Mouse (Mus musculus) forebrain, embryonic 11.5 days (tissue): ENCODE results near the gene Pfkfb2. TPM values are rescaled to one million over a fixed set of nuclear protein-coding genes. Genes with fewer than 3 reads are reported as not detected.

ENCODE experiments used
- ATAC-seq: fragments of 200-750 bp; cut with Nextera tagmentation; replicated peaks from 2 replicates; pipeline ENCODE4 v1.8.0; 2017; ENCODE audit warnings: moderate TSS enrichment; ENCODE audit not compliant: low FRiP score
- DNase-seq: peaks from one replicate; pipeline ENCODE4 v3.0.0-alpha.2; 2017; ENCODE audit warnings: low spot score
- H3K27ac ChIP-seq: fragments of 300-500 bp; sonication (generic); 2 replicates; pipeline ENCODE4 v1.5.1; 2014; ENCODE audit warnings: low read depth, low read length
- H3K27me3 ChIP-seq: fragments of 300-500 bp; sonication (generic); 2 replicates; pipeline ENCODE4 v1.6.1; 2014; ENCODE audit warnings: mild to moderate bottlenecking, low read length, mixed read lengths; ENCODE audit not compliant: control insufficient read depth, insufficient read depth
- H3K36me3 ChIP-seq: fragments of 300-500 bp; sonication (generic); 2 replicates; pipeline ENCODE4 v1.6.1; 2014; ENCODE audit warnings: mild to moderate bottlenecking, low read length, moderate library complexity, mixed read lengths; ENCODE audit not compliant: control insufficient read depth, insufficient read depth
- H3K4me1 ChIP-seq: fragments of 300-500 bp; sonication (generic); replicated peaks from 2 replicates; pipeline ENCODE4 v1.6.1; 2014; ENCODE audit warnings: low read length, mixed read lengths; ENCODE audit not compliant: control insufficient read depth, insufficient read depth
- H3K4me2 ChIP-seq: fragments of 300-500 bp; sonication (generic); 2 replicates; pipeline ENCODE4 v1.6.1; 2014; ENCODE audit warnings: low read depth, mild to moderate bottlenecking, low read length, moderate library complexity, mixed read lengths; ENCODE audit not compliant: severe bottlenecking
- H3K4me3 ChIP-seq: fragments of 300-500 bp; sonication (generic); 2 replicates; pipeline ENCODE4 v1.5.1; 2014; ENCODE audit warnings: low read depth, low read length
- H3K9ac ChIP-seq: fragments of 300-500 bp; sonication (generic); 2 replicates; pipeline ENCODE4 v1.6.1; 2014; ENCODE audit warnings: low read length
- H3K9me3 ChIP-seq: fragments of 300-500 bp; sonication (generic); 2 replicates; pipeline ENCODE4 v1.6.1; 2016; ENCODE audit warnings: low read length, mixed read lengths; ENCODE audit not compliant: control insufficient read depth
- WGBS: fragments of 180-500 bp; shearing (Covaris S2); extraction: QIAGEN DNeasy Blood & Tissue Kit; methylation state at CpG from one replicate; pipeline ENCODE4 v1.1.7; 2014; 5-methylcytosine and 5-hydroxymethylcytosine counted together
- polyA plus RNA-seq: library from polyadenylated mRNA; unstranded; fragments of >200 nt; fragmentation: Nextera tagmentation; extraction: Ambion mirVana; gene quantifications from 2 replicates; pipeline ENCODE4 v1.2.1, GENCODE M21; 2014

The Pfkfb2 gene
- polyA plus RNA-seq, 1 experiment from 2014 or later: 7.3 TPM

DNA sequence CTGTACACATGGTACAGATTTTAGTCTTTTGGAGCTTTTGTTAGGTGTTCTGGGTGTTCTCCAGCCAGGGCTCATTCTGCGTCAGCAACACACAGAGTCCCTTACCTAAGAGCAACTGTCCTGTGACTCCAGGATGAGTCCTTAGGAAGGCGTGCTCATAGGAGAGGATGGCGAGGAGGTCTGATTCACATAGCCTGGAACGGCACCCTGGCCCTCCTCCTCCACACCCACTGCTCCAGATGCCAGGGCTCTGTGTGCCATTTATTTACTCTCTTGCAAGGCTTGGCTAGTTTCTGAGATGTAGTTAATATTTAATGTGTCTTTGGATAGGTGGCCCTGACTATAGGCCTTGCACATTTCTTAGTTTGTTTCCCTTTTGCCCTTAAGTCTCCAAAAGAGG, 4.6 kb upstream of the Pfkfb2 start:
- H3K4me1 ChIP-seq: no peaks in the 10 kb centered on the region
- 90% methylated on average over 4 of the region's 4 CpGs for WGBS
- H3K4me2 ChIP-seq: no peak overlapping the region
- ATAC-seq (no peak), DNase-seq (no peak)
- no peak overlapping the region for H3K9ac ChIP-seq
- H3K9me3 ChIP-seq: no peaks in the 10 kb centered on the region
- no peak overlapping the region for H3K4me3 ChIP-seq
- H3K36me3 ChIP-seq: no peaks in the 10 kb centered on the region
- no peak overlapping the region for H3K27ac ChIP-seq
- H3K27me3 ChIP-seq: no peaks in the 10 kb centered on the region

DNA sequence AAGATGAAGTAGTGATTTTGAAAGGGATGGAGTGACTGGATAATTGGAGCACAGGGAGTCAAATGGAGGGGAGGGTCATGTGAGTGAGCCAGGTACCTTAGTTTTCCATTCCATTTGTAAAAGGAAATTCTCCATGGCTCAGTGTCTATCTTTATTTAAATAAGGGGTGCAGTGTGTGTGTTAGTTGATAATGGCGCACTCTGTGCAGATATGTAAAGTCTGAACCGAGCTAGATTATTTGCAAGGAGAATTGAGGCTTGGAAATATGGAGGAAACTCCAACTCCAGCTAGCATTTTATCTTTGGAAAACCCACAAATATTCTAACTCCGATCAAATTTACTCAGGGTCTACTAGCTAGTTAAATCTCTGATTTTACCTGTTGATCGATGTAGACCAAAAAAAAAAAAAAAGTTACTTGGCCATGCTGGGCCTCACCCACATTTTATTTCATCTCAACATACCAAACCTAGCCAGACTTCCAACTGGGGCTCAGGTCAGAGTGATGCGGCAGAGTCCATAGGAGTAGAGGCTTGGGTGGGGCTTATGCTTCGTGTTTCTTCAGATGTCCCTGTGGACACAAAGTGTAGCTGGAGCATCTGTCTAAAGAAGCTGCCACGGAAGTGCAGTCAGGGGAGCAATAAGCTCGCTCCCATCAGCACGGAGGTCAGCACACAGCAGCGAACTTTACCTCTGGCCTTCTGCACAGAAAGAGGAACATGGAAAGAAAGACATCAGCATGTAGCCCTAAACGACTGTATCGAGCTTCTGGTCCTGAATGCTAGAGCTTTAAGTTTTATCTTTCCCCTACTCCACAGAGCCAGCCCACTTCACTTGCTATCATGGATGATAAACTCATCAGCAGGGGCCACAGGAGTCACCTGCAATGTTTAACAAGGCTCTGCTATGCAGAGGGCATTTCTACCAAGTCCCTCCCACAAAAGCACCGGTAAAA, 3.9 kb upstream of the Pfkfb2 start:
- H3K4me2 ChIP-seq: no peak overlapping the region
- no peak overlapping the region for H3K27ac ChIP-seq
- H3K9me3 ChIP-seq: no peaks in the 10 kb centered on the region
- no peak overlapping the region for H3K4me3 ChIP-seq
- DNase-seq (no peak), ATAC-seq (no peak)
- no peaks in the 10 kb centered on the region for H3K4me1 ChIP-seq
- no peaks in the 10 kb centered on the region for H3K36me3 ChIP-seq
- no peaks in the 10 kb centered on the region for H3K27me3 ChIP-seq
- H3K9ac ChIP-seq: no peak overlapping the region
- WGBS: 90% methylated on average over 13 of the region's 13 CpGs

DNA sequence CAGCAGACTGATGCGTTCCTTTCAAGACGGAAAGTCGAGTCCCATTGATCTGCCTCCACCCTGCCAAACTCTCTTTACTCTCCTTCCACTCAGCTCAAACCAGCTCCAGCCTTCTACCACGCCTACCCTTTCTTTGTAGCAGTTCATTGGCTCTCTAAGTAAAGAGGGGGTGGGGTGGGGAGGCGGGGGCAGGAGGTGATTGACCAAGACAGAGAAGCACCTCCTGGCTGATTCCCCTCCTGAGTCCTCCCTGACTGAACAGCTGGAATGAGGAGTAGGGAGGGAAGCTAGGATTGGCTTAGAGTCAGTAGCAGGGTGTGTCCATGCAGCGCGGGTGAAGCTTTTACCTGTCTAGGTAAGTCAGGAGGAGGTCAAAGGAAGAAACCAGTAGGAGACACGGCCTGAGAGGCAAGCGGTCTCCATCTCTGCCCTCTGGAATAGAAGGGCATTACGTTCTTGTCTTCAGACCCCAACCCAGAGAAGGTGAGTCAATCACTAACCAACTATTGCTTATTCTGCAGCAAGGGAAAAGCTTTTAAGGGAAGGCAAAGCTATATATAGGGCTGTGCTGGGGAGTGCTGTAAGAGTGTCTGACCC, 2.8 kb upstream of the Pfkfb2 start, which contains the start of gene AA986860:
Gene AA986860 (plus strand): TSS at position 236 of the 597 bp plus-strand sequence.
- Histone ChIP-seq H3K9ac (no peak within 1 kb of the TSS), H3K27ac (no peak within 1 kb of the TSS), H3K36me3 (no peaks in the 10 kb centered on the region), H3K27me3 (no peaks in the 10 kb centered on the region), H3K4me2 (peak within 1 kb of the TSS; percentile 19; the same call in 1 of the 2 replicates), H3K4me1 (no peaks in the 10 kb centered on the region), H3K9me3 (no peaks in the 10 kb centered on the region), H3K4me3 (no peak within 1 kb of the TSS)
- DNase-seq (peak; percentile 61), ATAC-seq (peak; percentile 80)
- 3% methylated on average over 10 of the region's 10 CpGs for WGBS

DNA sequence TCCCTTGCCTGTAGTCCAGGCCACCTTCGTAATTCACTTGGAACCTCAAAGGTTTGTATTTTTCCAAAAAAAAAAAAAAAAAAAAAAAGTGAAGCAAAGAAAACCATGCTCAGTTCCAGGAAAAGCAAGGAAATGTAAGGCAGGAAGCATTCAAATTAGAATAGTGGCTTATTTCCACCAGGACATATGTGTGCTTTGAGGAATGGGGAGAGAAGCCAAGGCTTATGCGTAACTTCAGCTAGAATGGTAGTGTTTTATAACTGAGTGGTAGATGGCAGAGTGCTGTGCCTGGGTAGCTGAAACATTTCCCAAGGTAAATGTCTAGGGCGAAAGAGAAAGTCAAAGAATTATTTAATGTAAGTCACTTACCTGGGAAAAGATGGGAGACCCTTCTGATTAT, 345 bp downstream of the Pfkfb2 start:
- WGBS: 90% methylated on average over 3 of the region's 3 CpGs
- Histone ChIP-seq H3K27ac (no peak overlapping the region), H3K27me3 (no peaks in the 10 kb centered on the region), H3K9me3 (no peaks in the 10 kb centered on the region), H3K4me2 (no peak overlapping the region), H3K4me3 (no peak overlapping the region), H3K9ac (no peak overlapping the region), H3K4me1 (no peaks in the 10 kb centered on the region), H3K36me3 (no peaks in the 10 kb centered on the region)
- ATAC-seq (no peak), DNase-seq (no peak)

DNA sequence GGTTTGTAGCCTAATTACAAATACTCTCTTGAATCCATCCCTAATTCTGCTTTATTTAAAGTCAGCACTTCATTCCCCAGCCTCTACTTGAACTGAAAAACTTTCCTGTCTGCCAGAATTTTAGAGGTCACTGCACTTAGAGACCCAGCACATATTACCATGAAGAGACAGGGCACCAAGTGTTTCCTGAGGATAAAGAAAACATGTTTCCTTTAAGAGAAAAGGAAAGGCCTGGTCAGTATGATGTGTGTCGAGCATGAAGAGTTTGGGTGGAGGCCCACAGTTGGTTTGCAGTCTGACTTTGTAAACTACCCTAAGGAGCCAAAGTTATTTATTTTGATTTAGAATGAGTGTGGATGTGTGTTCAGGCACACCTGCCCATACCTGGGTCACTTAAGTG, 983 bp downstream of the Pfkfb2 start:
- no peaks in the 10 kb centered on the region for H3K9me3 ChIP-seq
- no peak overlapping the region for H3K4me3 ChIP-seq
- H3K27me3 ChIP-seq: no peaks in the 10 kb centered on the region
- no peak for DNase-seq
- ATAC-seq: no peak
- H3K4me1 ChIP-seq: no peaks in the 10 kb centered on the region
- H3K27ac ChIP-seq: no peak overlapping the region
- H3K4me2 ChIP-seq: no peak overlapping the region
- no peaks in the 10 kb centered on the region for H3K36me3 ChIP-seq
- H3K9ac ChIP-seq: no peak overlapping the region
- 74% methylated on average over 1 of the region's 1 CpGs for WGBS

DNA sequence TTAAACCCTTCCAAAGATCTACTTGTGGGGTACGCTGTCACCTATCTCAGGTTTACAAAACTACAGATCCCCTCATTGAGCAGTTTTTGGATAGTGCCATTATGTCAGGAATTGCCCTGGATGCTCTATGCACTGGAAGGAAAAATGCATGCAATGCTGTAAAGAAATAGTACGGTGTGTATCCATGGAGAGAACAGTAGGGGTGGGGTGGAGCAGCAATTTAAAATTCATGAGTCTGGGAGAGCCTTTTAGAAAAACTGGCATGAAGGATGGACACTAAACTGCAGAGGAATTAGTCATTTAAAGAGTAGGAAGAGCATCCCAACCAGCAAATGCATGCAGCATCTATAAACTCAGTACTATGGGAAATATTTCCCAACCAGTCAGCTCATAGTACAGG, 2.7 kb downstream of the Pfkfb2 start:
- Histone ChIP-seq H3K27me3 (no peaks in the 10 kb centered on the region), H3K9me3 (no peaks in the 10 kb centered on the region), H3K36me3 (no peaks in the 10 kb centered on the region), H3K4me2 (no peak overlapping the region), H3K4me1 (no peaks in the 10 kb centered on the region), H3K4me3 (no peak overlapping the region), H3K9ac (no peak overlapping the region), H3K27ac (no peak overlapping the region)
- ATAC-seq (no peak), DNase-seq (no peak)
- 89% methylated on average over 2 of the region's 2 CpGs for WGBS

DNA sequence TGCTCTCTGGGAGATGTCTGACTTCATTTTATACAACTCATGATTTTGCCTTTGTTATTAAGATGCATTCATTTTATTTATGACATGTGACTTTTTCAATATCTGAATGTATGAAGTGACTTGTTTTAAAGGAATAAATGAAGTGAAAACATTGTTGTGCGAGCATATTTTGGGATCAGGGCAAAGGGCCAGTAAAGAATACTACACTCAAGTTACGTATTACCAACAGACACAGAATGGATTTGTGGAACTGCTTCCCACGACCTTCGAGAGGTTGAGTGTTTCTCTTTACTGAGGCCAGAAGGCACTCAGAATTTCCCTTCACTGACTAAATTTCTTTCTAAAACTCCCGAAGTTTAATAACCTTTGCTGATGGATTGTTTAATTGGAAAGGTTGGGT, 4.8 kb downstream of the Pfkfb2 start:
- DNase-seq (no peak), ATAC-seq (no peak)
- H3K9me3 ChIP-seq: no peaks in the 10 kb centered on the region
- H3K4me2 ChIP-seq: no peak overlapping the region
- no peak overlapping the region for H3K27ac ChIP-seq
- H3K36me3 ChIP-seq: no peaks in the 10 kb centered on the region
- no peaks in the 10 kb centered on the region for H3K4me1 ChIP-seq
- no peak overlapping the region for H3K9ac ChIP-seq
- H3K4me3 ChIP-seq: no peak overlapping the region
- H3K27me3 ChIP-seq: no peaks in the 10 kb centered on the region
- WGBS: 94% methylated on average over 5 of the region's 5 CpGs

DNA sequence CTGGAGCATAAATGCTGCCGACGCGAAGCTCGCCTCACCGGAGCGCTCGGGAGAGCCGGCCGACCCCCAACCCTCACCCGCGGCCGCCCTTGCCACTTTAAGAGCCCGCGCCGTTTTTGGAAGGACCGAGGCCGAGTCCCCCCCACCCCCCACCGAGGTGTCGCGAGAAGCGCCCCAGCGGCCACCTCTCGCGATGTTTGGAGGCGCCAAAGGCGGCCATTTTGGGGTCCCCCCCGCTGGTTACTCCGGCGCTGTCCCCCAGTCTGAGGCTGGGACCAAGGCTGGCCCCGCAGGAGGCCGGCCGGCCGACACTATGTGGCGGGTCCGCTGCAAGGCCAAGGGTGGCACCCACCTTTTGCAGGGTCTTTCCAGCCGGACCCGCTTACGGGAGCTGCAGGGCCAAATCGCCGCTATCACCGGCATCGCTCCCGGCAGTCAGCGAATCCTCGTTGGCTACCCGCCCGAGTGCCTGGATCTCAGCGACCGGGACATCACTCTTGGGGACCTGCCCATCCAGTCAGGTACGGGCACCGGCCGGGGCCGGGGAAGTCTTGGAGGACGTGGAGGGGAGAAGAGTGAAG, 11.7 kb downstream of the Pfkfb2 start, which contains the start of gene Yod1:
Gene Yod1 (plus strand): TSS at position 37 of the 581 bp plus-strand sequence.
- H3K4me2 ChIP-seq: peak within 1 kb of the TSS; percentile 92
- H3K4me3 ChIP-seq: peak within 1 kb of the TSS; percentile 83
- peak within 1 kb of the TSS; percentile 96 for H3K9ac ChIP-seq
- under 1% methylated on average over 54 of the region's 54 CpGs for whole genome bisulfite sequencing
- H3K9me3 ChIP-seq: no peaks in the 10 kb centered on the region
- peaks cover 3% of the 10 kb centered on the region; the same call in 1 of the 2 replicates for H3K4me1 ChIP-seq
- DNase-seq: peak; percentile 96
- ATAC-seq: peak; percentile 84
- H3K27me3 ChIP-seq: no peaks in the 10 kb centered on the region
- H3K36me3 ChIP-seq: no peaks in the 10 kb centered on the region
- H3K27ac ChIP-seq: peak within 1 kb of the TSS; percentile 58
